Mouse (Mus musculus): Measurements from ENCODE around the gene Tmem125.

- no peak for TF ChIP-seq CTCF (IDR thresholded peaks at IDR 0.05; ENCODE audit: control insufficient read depth, insufficient read depth, insufficient read length)
- TF ChIP-seq MYOD1 (IDR thresholded peaks at IDR 0.05; ENCODE audit: control insufficient read depth, insufficient read length, low read depth) = no peak
- TF ChIP-seq MAX (IDR thresholded peaks at IDR 0.05) = no peak
- no peak for TF ChIP-seq MYOG (IDR thresholded peaks at IDR 0.05; ENCODE audit: control insufficient read depth, extremely low read depth, insufficient read length)
- no peak for TF ChIP-seq CEBPB (IDR thresholded peaks at IDR 0.05; ENCODE audit: low read depth)
- no peak for TF ChIP-seq USF1 (IDR thresholded peaks at IDR 0.05; ENCODE audit: low read depth)
- TF ChIP-seq FOSL1 (IDR thresholded peaks at IDR 0.05; ENCODE audit: insufficient read depth, low read length, poor library complexity, severe bottlenecking) = no peak
These were observed 27.6 kb upstream of the Tmem125 start for GRCm38 (mm10) chr4:118571441-118571840.

Data from C2C12 (cell line).